Mouse (Mus musculus) hindbrain, embryonic 12.5 days (tissue): ENCODE data around the gene Ap1m2. TPM values are rescaled to one million over a fixed set of nuclear protein-coding genes. Genes with fewer than 3 reads are reported as not detected.
"Not testable (repeated sequence)": the region's sequence is repeated elsewhere in the genome, so short reads cannot be mapped to it uniquely, and the experiment has no call there.

Experiments
- ATAC-seq: fragments of 200-750 bp; cut with Nextera tagmentation; 2 replicates; pipeline ENCODE4 v1.8.0; 2017; ENCODE audit warnings: moderate TSS enrichment; ENCODE audit not compliant: low FRiP score
- H3K27ac ChIP-seq: fragments of 300-500 bp; sonication (generic); 2 replicates; pipeline ENCODE4 v1.5.1; 2016; ENCODE audit warnings: mild to moderate bottlenecking
- H3K27me3 ChIP-seq: fragments of 300-500 bp; sonication (generic); 2 replicates; pipeline ENCODE4 v1.6.1; 2016; ENCODE audit warnings: mild to moderate bottlenecking
- H3K36me3 ChIP-seq: fragments of 300-500 bp; sonication (generic); 2 replicates; pipeline ENCODE4 v1.6.1; 2016; ENCODE audit warnings: mild to moderate bottlenecking
- H3K4me1 ChIP-seq: fragments of 300-500 bp; sonication (generic); 2 replicates; pipeline ENCODE4 v1.6.1; 2016
- H3K4me2 ChIP-seq: fragments of 300-500 bp; sonication (generic); replicated peaks from 2 replicates; pipeline ENCODE4 v1.6.1; 2016; ENCODE audit warnings: mild to moderate bottlenecking
- H3K4me3 ChIP-seq: fragments of 300-500 bp; sonication (generic); 2 replicates; pipeline ENCODE4 v1.5.1; 2016; ENCODE audit warnings: mild to moderate bottlenecking
- H3K9ac ChIP-seq: fragments of 300-500 bp; sonication (generic); 2 replicates; pipeline ENCODE4 v1.6.1; 2016; ENCODE audit warnings: mild to moderate bottlenecking, moderate library complexity
- H3K9me3 ChIP-seq: fragments of 300-500 bp; sonication (generic); replicated peaks from 2 replicates; pipeline ENCODE4 v1.6.1; 2016; ENCODE audit warnings: mild to moderate bottlenecking
- WGBS: fragments of 180-500 bp; shearing (Covaris S2); methylation state at CpG from one replicate; pipeline ENCODE4 v1.1.7; 2016; 5-methylcytosine and 5-hydroxymethylcytosine counted together
- polyA plus RNA-seq: library from polyadenylated mRNA; unstranded; fragments of >200 nt; fragmentation: Nextera tagmentation; extraction: Ambion mirVana; gene quantifications from 2 replicates; pipeline ENCODE4 v1.2.1, GENCODE M21; 2016

Ap1m2 gene
- polyA plus RNA-seq, 1 experiment from 2014 or later = 7.6 TPM

DNA sequence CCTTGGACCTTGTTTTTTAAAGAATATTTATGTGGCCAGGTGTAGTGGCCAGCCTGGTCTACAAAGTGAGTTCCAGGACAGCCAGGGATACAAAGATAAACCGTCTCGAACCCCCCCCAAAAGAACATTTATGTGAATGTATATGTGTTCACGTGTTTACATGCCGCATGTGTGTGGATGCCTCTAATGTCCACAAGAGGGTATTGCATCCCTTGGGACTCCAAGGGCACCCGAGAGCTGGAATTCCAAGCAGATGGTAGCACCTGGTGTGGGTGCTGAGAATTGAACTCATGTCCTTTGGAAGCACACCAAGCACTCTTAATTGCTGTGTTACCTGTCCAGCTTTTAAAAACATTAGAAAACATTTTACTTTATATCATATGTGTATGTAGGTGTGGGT is 28.5 kb downstream of the Ap1m2 start:
- ATAC-seq = no peak
- WGBS = 92% methylated on average over 5 of the region's 5 CpGs
- Histone ChIP-seq H3K4me3 (no peak overlapping the region), H3K27me3 (no peaks in the 10 kb centered on the region), H3K4me2 (no peak overlapping the region), H3K4me1 (peaks cover 17% of the 10 kb centered on the region), H3K9me3 (no peaks in the 10 kb centered on the region), H3K9ac (no peak overlapping the region), H3K36me3 (peaks cover 57% of the 10 kb centered on the region), H3K27ac (no peak overlapping the region)

DNA sequence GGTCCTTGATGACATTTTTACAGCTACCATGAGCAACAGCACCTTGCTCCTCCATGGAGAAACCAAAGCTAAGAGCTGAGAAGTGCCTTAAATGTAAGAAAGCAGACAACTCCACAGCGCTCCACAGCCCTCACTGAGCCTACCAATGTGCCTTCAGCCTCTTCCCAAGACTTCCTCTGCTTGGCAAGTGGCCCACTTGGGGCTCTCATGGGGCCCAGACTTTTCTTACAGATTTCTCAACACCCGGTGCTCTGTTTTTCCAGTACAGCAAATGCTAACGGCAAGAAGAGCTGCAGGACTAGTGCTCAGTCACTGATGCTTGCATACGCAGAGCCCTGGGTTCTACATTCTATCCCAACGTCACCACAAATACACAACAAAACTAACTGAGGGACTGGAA is 34.4 kb downstream of the Ap1m2 start:
- Histone ChIP-seq H3K9me3 (no peaks in the 10 kb centered on the region), H3K27ac (no peak overlapping the region), H3K9ac (no peak overlapping the region), H3K4me1 (no peaks in the 10 kb centered on the region), H3K4me3 (no peak overlapping the region), H3K27me3 (no peaks in the 10 kb centered on the region), H3K36me3 (peaks cover 93% of the 10 kb centered on the region), H3K4me2 (no peak overlapping the region)
- ATAC-seq = no peak
- WGBS = 94% methylated on average over 5 of the region's 5 CpGs

DNA sequence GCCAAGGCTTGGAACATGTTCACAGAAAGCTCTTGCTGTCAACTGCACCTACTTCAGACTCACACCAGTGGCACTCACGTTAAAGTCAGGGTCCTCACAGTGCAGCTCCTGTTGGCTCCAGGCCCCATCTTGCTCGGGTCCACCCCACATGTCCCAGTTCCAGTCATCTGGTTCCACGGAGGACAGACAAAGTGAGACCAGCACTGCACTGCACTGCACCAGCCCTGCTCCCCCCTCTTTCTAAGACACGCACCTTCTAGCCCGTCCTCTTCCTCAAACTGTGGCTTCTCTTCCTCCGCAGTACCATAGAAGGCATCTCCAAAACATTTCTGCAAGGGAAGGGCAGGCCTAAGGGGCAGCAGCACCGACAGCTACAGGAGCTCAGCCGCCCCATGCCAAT is 35.8 kb downstream of the Ap1m2 start:
- Histone ChIP-seq H3K9me3 (no peaks in the 10 kb centered on the region), H3K36me3 (peaks cover 96% of the 10 kb centered on the region), H3K27me3 (no peaks in the 10 kb centered on the region), H3K4me1 (no peaks in the 10 kb centered on the region), H3K9ac (no peak overlapping the region), H3K4me2 (no peak overlapping the region), H3K27ac (no peak overlapping the region), H3K4me3 (no peak overlapping the region)
- no peak for ATAC-seq
- WGBS = 96% methylated on average over 8 of the region's 8 CpGs

DNA sequence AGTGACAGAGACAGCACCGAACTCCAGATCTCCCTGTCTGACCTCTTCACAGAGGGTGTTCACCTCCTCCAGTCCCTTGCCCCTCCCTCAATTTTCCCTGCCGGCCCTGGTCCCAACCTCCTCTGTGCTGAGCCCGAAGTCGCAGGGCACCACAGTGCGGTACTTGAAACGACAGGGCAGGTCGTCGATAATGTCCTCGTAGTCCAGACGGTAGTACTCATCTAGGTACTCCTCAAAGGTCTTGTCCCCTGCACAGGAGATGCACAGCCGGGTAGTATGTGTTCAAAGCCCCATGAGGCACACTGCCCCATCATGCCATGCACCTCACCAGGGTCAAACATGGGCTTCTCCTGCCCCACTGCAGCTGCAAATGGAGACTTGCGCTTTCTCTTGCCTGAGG is 36.4 kb downstream of the Ap1m2 start:
- Histone ChIP-seq H3K27ac (no peak overlapping the region), H3K4me3 (no peak overlapping the region), H3K9ac (no peak overlapping the region), H3K9me3 (no peaks in the 10 kb centered on the region), H3K27me3 (no peaks in the 10 kb centered on the region), H3K4me1 (no peaks in the 10 kb centered on the region), H3K36me3 (peaks cover 96% of the 10 kb centered on the region), H3K4me2 (no peak overlapping the region)
- WGBS = 89% methylated on average over 12 of the region's 12 CpGs
- ATAC-seq = no peak

DNA sequence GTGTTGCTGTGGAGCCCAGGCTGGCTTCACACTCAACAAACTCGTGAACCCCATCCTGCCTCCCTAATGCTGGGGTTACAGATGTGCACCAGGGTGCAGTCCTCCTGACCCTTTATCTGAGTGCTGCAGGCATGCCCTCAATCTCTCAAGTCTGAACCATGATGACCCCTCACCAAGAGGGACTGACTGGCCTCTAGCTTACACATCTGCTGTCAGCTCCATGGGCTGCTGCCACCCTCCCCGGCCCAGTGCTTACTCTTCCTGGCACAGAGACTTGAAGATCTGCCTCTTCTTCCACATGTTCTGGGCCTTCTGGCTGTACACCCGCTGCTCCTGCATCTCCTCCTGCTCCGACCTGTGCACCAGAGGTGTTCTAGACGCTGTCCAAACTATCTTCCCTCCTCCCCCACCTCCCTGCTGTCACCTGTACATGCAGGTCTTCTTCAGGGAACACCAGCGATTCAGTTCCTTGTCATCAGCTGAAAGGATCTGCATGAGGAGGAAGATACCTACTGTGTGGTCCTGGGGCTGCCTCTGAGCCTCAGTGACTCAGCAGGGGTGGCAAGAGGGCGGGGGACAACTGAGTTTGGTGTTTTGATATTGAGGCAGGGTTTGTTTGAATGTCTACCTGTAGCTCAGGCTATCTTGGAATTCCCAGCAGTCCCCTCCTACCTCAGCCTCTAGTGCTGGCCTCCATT is 37.0 kb downstream of the Ap1m2 start:
- H3K36me3 ChIP-seq = peaks cover 98% of the 10 kb centered on the region
- WGBS = 87% methylated on average over 7 of the region's 7 CpGs
- no peak overlapping the region for H3K27ac ChIP-seq
- no peaks in the 10 kb centered on the region for H3K27me3 ChIP-seq
- H3K9me3 ChIP-seq = no peaks in the 10 kb centered on the region
- no peak overlapping the region for H3K4me2 ChIP-seq
- no peak overlapping the region for H3K9ac ChIP-seq
- no peak overlapping the region for H3K4me3 ChIP-seq
- no peaks in the 10 kb centered on the region for H3K4me1 ChIP-seq
- ATAC-seq = no peak

DNA sequence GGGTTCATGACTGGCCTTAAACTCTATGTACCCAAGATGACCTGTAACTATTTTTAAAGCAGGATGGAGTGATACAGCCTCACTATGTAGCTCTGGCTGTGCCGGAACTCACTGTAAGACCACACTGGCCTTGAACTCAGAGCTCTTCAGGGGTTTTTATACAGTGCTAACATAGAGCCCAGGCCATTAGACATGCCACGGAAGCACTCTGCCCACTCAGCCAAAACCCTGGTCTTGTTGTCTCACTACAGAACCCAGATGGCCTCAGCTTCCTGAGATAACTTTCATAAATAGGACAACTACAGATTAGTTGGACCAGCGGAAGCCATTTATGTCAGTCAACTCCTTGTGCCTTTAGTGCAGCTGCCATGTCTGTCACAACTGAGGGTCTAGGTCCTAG is 37.8 kb downstream of the Ap1m2 start:
- Histone ChIP-seq H3K4me2 (no peak overlapping the region), H3K27me3 (no peaks in the 10 kb centered on the region), H3K9ac (no peak overlapping the region), H3K4me3 (no peak overlapping the region), H3K9me3 (no peaks in the 10 kb centered on the region), H3K27ac (no peak overlapping the region), H3K36me3 (peaks cover 96% of the 10 kb centered on the region), H3K4me1 (no peaks in the 10 kb centered on the region)
- WGBS = 94% methylated on average over 3 of the region's 3 CpGs
- ATAC-seq = no peak

DNA sequence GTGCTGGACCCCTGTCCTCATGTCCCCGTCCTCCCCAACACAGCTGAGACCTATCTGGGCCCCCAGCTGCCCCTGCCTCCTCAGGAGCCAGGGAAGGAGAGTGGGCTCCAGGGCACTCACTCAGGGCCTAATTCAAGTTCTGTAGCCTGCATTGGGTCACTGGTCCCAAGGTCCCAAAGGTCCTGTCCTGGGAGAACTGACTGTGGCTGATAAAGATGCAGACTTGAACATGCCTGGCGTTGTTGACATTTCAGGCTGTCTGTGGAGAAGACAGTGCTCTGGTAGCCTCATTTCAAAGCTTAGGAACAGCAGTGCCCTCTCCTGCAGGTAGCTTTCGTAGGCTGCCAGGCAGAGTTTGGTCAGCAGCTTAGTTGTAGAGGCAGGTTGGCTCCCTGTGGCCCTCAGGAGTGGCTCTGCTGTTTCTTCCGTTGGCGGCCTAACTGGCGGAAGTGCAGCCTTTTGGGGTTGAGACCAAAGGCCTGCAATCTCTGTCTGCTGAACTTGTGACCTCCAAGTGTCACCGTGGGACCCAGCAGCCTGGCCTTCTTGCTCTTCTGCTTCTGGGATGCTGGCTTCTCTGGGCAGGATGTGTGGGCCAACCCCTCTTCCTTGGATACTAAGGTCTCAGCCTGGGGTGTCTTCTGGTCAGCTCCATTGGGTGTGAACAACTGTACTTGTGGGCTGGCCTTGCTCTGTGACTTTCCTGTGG is 38.5 kb downstream of the Ap1m2 start:
- H3K27me3 ChIP-seq = no peaks in the 10 kb centered on the region
- H3K4me3 ChIP-seq = no peak overlapping the region
- H3K36me3 ChIP-seq = peaks cover 95% of the 10 kb centered on the region
- no peaks in the 10 kb centered on the region for H3K9me3 ChIP-seq
- H3K9ac ChIP-seq = no peak overlapping the region
- ATAC-seq = no peak
- no peak overlapping the region for H3K27ac ChIP-seq
- H3K4me1 ChIP-seq = no peaks in the 10 kb centered on the region
- 88% methylated on average over 7 of the region's 7 CpGs for WGBS
- H3K4me2 ChIP-seq = no peak overlapping the region

DNA sequence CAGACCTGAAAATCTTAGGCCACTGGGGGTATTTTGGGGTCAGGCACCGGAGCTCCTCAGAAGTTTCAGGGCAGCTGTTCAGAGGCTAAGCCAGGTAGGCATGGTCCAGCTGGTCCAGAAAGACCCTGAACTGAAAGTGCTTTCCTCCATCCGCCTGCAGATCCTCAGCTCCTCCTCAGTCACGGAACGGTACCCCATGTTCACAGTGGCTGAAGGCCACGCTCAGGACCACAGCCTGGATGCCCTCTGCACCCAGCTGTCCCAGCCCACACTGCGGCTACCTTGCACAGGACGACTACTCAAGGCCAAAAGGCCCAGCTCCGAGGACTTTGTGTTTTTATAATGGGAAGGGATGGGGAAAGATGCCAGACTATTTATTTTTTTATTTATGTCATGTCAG is 39.0 kb downstream of the Ap1m2 start:
- H3K4me3 ChIP-seq = no peak overlapping the region
- peaks cover 98% of the 10 kb centered on the region for H3K36me3 ChIP-seq
- no peak for ATAC-seq
- H3K9me3 ChIP-seq = no peaks in the 10 kb centered on the region
- no peaks in the 10 kb centered on the region for H3K4me1 ChIP-seq
- 86% methylated on average over 8 of the region's 8 CpGs for WGBS
- H3K4me2 ChIP-seq = no peak overlapping the region
- no peak overlapping the region for H3K9ac ChIP-seq
- no peaks in the 10 kb centered on the region for H3K27me3 ChIP-seq
- H3K27ac ChIP-seq = no peak overlapping the region

DNA sequence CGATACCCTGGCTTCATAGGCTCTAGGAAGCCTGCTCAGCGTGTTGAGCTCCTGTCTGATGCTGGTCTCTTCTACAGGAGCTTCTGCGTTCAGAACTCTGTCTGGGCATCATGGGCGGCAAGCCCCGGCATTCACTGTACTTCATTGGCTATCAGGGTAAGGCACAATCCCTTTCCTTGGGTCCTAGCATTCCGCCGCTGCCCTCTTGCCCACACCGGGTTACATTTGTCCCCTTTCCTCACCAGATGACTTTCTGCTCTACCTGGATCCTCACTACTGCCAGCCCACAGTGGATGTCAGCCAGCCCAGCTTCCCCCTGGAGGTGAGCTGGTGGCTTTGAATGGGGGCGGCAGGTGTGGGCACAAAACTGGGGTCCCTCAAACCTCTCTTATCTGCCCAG is 39.7 kb downstream of the Ap1m2 start:
- H3K4me3 ChIP-seq = no peak overlapping the region
- H3K4me1 ChIP-seq = no peaks in the 10 kb centered on the region
- peaks cover 95% of the 10 kb centered on the region for H3K36me3 ChIP-seq
- no peaks in the 10 kb centered on the region for H3K27me3 ChIP-seq
- H3K27ac ChIP-seq = no peak overlapping the region
- 92% methylated on average over 9 of the region's 9 CpGs for WGBS
- ATAC-seq = no peak
- H3K4me2 ChIP-seq = no peak overlapping the region
- no peaks in the 10 kb centered on the region for H3K9me3 ChIP-seq
- H3K9ac ChIP-seq = no peak overlapping the region

DNA sequence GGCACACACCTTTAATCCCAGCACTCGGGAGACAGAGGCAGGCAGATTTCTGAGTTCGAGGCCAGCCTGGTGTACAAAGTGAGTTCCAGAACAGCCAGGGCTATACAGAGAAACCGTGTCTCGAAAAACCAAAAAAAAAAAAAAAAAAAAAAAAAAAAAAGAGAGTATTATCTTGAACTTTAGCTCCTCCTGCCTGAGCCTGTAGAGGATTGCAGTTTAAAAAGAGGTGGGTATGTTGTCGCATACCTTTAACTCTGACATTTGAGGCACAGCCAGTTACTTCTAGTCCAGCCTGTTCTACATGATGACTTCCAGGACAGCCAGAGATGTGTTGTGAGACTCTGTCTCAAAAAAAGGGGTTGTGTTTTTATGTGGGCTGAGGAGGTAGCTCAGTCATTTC is 42.5 kb downstream of the Ap1m2 start:
- H3K9ac ChIP-seq, H3K27me3 ChIP-seq, H3K9me3 ChIP-seq, H3K4me2 ChIP-seq, ATAC-seq, H3K27ac ChIP-seq, H3K4me3 ChIP-seq: not testable (repeated sequence)
- peaks cover 74% of the 10 kb centered on the region for H3K36me3 ChIP-seq
- H3K4me1 ChIP-seq = peaks cover 16% of the 10 kb centered on the region
- WGBS = 84% methylated on average over 5 of the region's 5 CpGs

DNA sequence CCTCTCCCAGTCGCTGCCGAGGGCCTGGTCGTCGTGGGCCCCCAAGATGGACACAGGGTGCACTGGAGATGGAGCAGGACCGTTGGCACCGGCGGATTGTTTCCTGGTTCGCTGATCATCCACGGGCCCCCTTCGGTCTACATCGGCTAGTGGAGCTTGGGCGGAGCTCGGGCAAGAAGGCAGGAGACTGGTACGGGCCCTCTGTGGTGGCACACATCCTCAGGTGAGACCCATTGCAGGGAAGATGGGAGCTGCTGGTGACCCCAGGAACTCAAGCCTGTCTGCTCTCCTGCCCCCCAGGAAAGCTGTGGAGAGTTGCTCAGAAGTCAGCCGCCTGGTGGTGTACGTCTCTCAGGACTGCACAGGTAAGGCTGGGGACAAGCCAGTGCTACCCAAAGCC is 43.8 kb downstream of the Ap1m2 start:
- no peak for ATAC-seq
- 95% methylated on average over 16 of the region's 16 CpGs for WGBS
- Histone ChIP-seq H3K9me3 (no peaks in the 10 kb centered on the region), H3K27ac (no peak overlapping the region), H3K36me3 (peaks cover 61% of the 10 kb centered on the region), H3K4me2 (no peak overlapping the region), H3K4me1 (peaks cover 19% of the 10 kb centered on the region), H3K9ac (no peak overlapping the region), H3K4me3 (no peak overlapping the region), H3K27me3 (no peaks in the 10 kb centered on the region)

DNA sequence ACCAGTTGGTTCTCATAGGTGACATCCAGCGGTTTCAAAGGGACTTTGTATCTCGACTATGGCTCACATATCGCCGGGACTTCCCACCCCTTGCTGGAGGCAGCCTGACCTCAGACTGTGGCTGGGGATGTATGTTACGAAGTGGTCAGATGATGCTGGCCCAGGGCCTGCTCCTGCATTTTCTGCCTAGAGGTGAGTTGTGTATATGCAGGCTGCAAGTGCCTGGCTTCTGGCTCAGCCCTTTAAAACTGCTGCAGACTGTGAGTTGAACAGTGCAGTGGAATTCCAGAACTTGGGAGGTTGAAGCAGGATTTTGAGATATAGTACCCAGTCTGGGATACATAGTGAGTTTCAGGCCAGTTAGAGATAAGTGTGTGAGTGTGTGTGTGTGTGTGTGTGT is 45.2 kb downstream of the Ap1m2 start:
- WGBS = 94% methylated on average over 5 of the region's 5 CpGs
- Histone ChIP-seq H3K4me2 (no peak overlapping the region), H3K27me3 (no peaks in the 10 kb centered on the region), H3K4me3 (no peak overlapping the region), H3K36me3 (peaks cover 47% of the 10 kb centered on the region), H3K4me1 (peaks cover 19% of the 10 kb centered on the region), H3K27ac (no peak overlapping the region), H3K9ac (no peak overlapping the region), H3K9me3 (no peaks in the 10 kb centered on the region)
- ATAC-seq = no peak

DNA sequence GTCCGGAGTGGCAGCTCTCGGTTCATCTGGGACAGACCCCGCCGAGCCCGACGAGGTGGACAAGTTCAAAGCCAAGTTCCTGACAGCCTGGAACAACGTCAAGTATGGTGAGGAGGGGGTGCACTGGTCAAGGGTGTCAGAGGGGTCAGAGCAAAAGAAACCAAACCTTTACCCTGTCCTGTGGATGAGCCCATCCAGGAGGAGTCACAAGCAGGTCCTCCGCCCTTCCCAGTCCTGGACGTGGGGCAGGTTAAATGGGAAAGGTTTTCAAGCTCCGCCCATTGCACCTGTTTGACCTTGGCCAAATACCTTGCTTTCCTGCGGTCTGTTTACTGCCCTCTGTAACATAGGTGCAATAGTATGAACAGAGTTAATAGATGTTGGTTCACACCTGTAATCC is 46.5 kb downstream of the Ap1m2 start:
- WGBS = 6% methylated on average over 11 of the region's 11 CpGs
- Histone ChIP-seq H3K4me2 (peak overlapping the region; percentile 93), H3K36me3 (peaks cover 34% of the 10 kb centered on the region), H3K27me3 (no peaks in the 10 kb centered on the region), H3K9me3 (no peaks in the 10 kb centered on the region), H3K4me1 (peaks cover 19% of the 10 kb centered on the region), H3K27ac (no peak overlapping the region; the same call in 1 of the 2 replicates), H3K4me3 (peak overlapping the region; percentile 86), H3K9ac (peak overlapping the region; percentile 82)
- ATAC-seq = peak; percentile 46; the same call in 1 of the 2 replicates
